Mouse (Mus musculus) lung, adult 2 months (tissue): ENCODE measurements around the gene Gtsf2.

Source experiments
- CTCF ChIP-seq: fragments of 200-500 bp; IDR thresholded peaks from 2 replicates; pipeline ENCODE4 v1.5.1; 2011; ENCODE audit warnings: mild to moderate bottlenecking, low read length, control low read depth; ENCODE audit not compliant: insufficient read depth
- POLR2A ChIP-seq: fragments of 200-500 bp; IDR thresholded peaks from 2 replicates; pipeline ENCODE4 v1.6.1; 2011; ENCODE audit warnings: low read depth, mild to moderate bottlenecking, control low read depth, low read length, borderline replicate concordance; ENCODE audit errors: extremely low read depth

DNA sequence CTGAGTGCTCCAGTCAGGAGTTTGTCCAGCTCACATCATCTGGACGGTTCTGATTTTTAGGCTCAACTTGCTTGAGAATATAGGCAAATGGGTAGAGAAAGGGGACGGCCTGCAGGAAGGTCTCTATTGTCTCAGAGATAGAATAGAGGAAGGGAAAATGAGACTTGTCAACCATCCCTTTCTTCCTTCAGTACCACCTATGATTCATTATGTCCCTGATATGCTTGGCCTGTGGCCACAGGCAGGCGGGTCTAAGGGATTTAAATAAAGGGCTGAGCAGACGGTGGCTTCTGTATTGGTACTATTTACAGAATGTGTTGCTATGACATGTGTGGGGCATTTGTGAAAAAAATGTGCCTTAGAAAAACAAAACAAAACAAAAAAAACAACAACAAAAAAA, 40.1 kb upstream of the Gtsf2 start:
- TF ChIP-seq CTCF (no peak), POLR2A (no peak)
